Mouse (Mus musculus): ENCODE data around the gene Dus3l. TPM values are rescaled to one million over a fixed set of nuclear protein-coding genes. Genes with fewer than 3 reads are reported as not detected.

The Dus3l gene
- total RNA-seq, 2 experiments from 2014 or later: 17.9 to 28.6 TPM

DNA sequence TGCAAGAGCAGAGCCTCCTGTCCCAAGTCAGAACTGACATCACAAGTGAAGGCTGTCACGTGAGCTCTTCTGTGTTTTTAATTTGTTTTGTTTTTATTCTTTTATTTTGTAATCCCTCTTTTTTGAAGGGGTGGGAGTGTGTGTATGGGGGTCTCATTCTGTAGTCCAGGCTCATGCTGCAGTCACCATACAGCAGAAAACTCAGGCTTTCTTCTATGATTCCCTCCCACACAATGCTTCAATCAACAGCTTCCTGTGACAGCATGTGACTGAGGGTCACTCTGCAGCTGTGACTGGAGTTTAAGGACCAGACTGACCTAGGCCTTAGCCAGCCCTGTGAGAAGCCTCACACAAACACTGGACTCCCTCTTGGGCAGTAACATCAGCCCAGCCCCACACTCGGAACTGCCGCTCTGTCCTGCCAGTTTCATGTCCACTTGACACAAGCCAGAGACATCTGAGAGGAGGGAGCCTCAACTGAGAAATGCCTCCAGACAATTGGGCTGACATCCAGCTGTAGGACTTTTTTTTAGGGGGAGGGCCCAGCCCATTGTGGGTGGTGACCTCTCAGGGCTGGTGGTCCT, 14.3 kb downstream of the Dus3l start:
- no peak for ATAC-seq (replicated peaks; ENCODE audit: low FRiP score, low TSS enrichment, poor library complexity, severe bottlenecking)

DNA sequence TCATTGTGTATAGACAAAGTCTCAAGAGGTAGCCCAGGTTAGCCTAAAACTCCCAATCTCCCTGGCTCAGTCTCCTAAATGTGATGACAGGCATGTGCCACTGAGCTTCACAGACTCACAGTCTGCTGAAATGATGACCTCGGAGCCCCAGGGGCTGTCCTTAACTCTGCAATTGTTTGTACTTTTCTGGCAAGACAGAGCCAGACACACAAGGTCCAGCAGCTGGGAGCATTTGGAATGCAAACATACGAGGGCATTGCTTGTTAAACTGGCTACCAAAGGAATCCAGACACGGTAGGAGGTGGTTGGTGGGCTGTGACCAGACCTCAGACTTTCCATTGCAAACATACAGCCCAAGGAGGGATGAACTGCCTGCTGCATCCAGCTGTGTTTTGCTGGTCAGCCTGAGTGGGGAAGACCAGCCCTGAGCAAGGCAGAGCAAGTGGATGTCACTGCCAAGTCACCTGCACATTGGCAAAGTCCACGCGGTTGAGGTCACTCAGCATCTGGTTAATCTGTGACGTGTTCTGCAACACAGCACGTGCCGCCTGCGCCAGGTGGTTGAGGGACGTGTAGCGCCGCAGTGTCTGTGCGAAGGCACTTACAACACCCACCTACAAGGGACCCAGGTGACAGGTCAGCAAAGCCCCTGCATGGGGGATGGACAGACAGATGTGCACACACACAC, 15.9 kb downstream of the Dus3l start:
- no peak for ATAC-seq (replicated peaks; ENCODE audit: low FRiP score, low TSS enrichment, poor library complexity, severe bottlenecking)

DNA sequence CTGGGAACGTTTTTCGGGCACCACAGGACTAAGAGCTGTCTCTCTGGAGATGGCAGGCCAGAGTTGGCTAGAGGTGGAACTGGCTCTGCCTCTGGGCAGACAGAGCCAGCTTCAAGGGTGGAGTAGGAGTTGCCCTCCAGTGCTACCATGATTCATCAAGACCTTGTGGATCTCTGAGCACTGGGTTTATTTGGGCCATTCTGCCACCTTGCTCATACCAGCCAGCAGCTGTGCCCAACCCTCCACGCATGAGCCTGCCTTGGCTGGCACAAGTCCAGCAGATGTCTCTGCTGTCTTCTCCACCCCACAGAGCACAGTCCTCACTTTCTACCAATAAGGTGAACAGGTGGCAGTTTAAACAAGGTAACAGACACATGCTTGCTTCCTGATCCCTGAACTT, 24.3 kb downstream of the Dus3l start:
- 0 out of 2 replicates have a peak, but pooled peaks have one; percentile 23 for ATAC-seq (replicated peaks; ENCODE audit: low FRiP score, low TSS enrichment, poor library complexity, severe bottlenecking)

DNA sequence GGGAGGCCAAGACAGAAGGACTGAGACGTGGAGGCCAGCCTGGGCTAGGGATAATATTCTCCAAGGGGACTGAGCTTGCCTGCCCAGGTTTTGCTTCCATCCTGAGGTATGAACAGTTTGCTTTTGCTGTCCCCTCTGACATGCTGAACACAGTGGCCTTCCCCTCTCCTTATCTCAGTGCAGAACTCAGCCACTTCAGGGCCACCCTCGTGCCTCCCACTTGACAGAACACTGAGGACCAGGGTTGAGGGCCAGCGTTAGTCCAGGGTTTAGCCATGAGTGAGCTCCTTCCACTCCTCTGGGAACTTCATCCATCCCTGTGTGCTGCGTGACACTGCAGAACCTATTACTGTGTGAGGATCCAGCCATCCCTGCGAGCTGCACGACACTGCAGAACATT, 24.7 kb downstream of the Dus3l start:
- no peak for ATAC-seq (replicated peaks; ENCODE audit: low FRiP score, low TSS enrichment, poor library complexity, severe bottlenecking)

DNA sequence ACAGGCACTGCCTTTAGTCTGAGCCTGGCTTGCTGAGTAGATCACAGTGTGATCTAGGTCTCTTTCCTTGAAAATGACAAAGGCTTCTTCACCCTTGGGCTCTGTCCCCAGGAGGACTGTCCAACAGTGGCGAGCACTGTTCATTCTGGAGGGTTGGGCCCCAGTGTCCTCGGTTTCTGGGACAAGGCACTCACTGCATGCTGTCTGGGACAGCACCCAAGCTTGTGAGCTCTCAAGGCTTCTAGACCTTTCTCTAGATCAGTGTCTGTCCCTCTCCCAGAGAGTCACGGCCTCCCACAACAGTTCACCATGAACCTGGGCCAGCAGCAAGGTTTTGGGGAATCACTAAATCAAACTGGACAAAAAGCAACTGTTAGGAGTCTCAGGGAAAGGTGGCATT, 28.0 kb downstream of the Dus3l start:
- no peak for ATAC-seq (replicated peaks; ENCODE audit: low FRiP score, low TSS enrichment, poor library complexity, severe bottlenecking)

DNA sequence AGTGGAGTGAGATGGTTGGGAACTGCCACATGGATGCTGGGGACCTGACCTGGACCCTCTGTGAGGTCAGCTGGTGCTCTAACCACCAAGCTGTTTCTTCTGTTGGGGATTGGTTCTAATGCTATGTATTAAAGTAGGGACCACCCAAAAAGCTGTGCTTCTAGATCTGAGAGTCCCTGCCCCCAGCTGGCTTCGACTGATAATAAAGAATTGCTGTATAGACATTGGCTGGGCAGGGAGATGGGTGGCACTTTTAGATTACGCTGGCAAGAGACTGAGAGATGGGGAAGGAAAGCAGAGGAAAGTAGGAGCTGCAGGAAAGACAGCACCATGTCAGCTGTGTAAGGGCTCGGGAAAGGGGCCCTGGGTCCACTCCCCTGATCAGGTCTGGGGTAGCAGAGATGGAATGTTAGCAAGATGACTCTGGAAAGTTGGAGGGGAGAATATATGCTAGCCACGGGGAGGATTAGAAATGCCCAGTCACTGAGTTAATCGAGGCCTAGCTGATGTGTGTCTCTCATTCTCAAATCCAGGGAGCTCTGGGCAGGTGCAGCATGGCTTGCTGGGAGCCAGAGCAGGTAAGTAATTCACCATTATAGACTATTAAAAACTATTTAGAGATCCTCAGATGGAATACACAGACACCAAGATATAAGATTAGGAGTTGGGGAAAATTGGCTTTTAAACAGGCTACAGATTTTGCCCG, 29.2 kb downstream of the Dus3l start:
- ATAC-seq (replicated peaks; ENCODE audit: low FRiP score, low TSS enrichment, poor library complexity, severe bottlenecking): peak; percentile 82

DNA sequence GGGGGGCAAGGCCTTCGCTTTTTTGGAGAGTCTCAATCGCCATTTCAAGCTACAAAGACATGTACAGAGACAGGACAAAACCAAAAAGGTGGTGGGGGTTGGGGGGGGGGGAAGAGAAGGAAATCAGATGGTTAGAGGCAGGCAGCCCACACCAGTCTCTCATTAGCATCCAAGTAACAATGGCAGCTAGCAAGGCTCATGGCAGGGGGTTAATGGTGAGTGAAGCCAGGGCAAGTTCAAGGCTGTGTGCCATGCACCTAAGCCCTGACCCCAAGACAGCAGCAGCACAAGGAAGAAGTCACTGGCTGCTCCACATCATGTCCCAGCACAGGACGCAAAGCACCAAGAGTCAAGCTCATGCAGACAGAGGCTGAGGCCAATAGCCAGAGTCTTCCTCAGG, 34.7 kb downstream of the Dus3l start:
- no peak for ATAC-seq (replicated peaks; ENCODE audit: low FRiP score, low TSS enrichment, poor library complexity, severe bottlenecking)

DNA sequence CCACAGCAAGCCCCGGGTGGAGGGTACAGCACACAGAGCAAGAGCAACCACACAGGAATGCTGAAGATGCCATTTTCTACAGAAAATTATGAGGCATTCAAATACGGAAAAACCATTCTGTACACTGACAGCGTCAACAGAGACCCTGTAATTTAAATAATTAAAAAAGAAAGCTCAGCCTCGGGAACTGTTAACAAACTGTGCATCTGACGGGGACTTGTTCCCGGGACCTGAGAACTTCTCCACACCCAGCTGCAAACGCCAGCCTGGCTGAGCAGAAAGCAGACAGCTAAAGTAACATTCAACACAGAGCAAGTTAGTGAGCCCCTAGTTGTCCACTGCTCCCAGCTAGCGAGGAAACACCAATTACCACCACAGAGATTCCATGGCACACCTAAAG, 37.5 kb downstream of the Dus3l start:
- no peak for ATAC-seq (replicated peaks; ENCODE audit: low FRiP score, low TSS enrichment, poor library complexity, severe bottlenecking)

DNA sequence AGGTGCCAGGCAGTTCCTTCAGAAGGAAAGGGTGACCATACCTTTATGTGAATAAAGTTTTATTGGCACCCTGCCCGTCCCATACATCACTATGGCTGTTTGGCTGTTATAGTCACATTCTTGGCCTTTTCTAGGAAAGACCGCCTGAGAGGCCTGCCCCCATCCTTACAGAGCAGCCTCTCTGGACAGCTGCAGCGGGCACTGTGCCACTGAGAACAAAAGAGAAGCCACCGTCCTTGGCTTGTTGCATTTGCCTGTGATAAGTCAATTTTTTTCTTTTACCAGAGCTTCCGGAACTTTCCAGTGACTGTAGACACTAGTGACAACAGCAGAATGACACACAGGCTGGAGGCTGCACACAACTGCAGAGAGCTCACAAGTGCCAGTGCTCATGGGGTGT, 40.4 kb downstream of the Dus3l start:
- ATAC-seq (replicated peaks; ENCODE audit: low FRiP score, low TSS enrichment, poor library complexity, severe bottlenecking): no peak

DNA sequence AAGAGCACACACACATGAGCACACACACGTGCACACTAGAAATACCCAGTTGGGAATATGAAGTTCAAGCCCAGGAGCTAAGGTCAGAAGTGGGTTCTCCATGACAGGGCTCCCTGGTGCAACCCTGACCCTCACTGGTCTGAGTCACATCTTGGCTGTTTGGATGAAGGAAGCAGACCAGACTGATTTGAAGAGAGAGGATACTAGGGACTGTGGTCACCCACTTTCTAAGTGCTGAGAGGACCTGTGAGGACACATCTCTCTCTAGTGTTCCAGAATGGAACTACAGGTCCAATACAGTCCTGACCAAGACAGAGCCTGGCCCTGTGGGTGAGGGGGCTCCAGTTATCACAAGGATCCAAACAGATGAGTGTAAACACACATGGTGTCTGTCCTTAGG, 41.2 kb downstream of the Dus3l start:
- ATAC-seq (replicated peaks; ENCODE audit: low FRiP score, low TSS enrichment, poor library complexity, severe bottlenecking): no peak

DNA sequence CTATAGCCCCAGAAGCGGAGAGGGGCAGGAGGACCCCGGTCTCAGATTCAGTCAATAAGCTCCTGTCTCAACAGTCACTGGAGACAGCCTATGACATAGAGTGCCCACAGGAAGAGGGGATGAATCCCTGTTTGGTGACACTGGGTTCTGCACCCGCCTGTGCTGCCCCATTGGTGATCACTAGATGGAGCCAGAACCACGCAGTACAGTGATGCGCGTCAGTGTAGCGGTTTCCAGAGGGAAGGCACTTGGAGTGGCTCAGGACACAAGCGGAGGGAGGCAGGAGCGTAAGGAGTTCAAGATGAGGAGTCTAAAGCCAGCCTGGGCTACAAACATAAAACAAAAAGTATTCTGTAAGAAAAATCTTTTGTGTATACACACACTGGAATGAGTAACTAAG, 44.0 kb downstream of the Dus3l start:
- peak; percentile 65 for ATAC-seq (replicated peaks; ENCODE audit: low FRiP score, low TSS enrichment, poor library complexity, severe bottlenecking)

DNA sequence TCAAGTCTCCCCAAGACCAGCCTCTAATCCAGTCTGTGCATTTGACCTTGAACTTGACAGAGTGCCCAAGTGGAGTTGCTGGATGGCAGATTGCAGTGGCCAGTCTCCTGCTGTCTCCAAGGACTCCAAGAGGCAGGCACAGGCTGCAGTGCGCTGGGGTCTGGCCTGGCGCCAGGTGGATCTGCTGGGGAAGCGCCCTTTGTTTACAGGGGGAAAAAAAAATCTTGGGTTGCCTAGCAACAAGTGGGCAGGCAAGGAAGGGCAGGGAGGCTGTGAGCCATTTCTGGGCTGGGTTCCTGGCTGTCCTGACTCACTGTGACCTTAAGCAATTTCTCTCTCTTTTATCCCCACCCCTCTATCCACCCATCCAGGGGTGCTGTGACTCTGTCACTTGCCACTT, 45.7 kb downstream of the Dus3l start:
- ATAC-seq (replicated peaks; ENCODE audit: low FRiP score, low TSS enrichment, poor library complexity, severe bottlenecking): peak; percentile 53

DNA sequence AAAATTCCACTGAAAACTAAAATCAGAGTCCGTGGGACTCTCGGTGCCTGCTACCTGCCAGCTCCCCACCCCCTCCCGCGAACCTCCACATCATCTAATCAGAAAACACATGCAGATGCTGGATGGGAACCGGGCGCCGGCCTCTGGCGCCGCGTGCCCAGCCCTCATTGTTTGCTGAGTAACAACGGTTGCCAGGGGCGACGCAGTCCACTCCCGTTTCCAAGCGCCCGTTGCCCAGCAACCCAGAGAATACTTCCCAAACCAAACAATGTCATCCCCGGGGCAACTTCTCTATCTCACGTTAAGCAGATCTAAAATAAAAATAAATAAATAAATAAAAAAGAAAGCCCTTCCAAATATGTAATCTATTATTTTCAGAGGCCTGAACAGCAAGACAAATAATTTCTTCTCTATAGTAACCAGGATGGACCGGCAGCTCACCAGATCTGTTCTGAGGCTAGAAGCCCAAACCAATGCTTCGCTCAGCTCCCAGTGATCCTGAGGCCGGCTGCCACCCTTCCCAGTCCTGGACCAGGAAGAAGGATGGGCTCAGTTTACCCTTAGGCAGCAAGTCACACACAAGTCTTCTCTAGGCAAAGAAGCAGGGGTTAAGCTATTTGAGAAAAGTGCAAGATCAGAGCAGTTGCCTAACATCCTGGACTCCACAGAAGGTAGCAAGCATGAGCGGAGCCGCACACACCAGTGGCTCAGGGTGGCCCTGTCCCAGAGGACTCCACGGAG, 49.9 kb downstream of the Dus3l start:
- ATAC-seq (replicated peaks; ENCODE audit: low FRiP score, low TSS enrichment, poor library complexity, severe bottlenecking): peak; percentile 58

DNA sequence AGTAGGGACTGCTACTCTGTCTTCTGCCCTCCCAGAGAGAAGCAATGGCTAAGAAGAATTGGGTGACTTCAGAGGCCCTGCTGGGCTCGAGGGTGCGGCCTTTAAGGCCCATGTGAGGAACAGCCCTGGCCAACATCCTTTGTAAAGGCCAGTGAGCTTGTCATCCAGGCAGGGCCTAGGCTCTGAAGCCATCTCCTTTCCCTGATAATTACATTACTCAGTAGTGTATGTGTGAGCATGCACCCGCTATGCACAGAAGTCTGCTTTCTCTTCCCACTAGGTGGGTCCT, 50.4 kb downstream of the Dus3l start:
- ATAC-seq (replicated peaks; ENCODE audit: low FRiP score, low TSS enrichment, poor library complexity, severe bottlenecking): no peak

DNA sequence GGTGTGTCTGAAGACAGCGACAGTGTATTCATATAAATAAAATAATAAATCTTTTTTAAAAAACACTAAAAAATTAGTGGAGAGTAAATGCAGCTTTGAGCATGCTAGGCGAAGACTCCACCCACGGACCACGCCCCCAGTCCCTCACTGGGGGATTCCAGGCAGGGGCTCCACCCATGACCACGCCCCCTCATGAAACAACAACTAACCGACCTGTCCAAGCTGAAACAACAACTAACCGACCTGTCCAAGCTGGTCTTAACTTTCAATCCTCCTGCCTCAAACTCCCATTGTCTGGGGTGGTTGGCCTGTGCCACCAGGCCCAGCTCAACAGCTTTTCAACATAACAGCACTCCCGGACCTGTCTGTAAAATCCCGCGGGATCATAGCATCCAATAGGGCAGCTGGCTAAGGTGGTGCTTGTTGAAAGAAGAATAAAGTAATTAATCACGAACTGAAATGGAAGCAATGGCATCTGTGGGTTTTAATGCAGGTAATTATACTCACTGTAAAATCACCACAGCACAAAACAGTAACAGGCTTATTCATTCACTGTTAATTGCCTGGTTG, 53.6 kb downstream of the Dus3l start:
- peak; percentile 48; the same call in 1 of the 2 replicates for ATAC-seq (replicated peaks; ENCODE audit: low FRiP score, low TSS enrichment, poor library complexity, severe bottlenecking)

DNA sequence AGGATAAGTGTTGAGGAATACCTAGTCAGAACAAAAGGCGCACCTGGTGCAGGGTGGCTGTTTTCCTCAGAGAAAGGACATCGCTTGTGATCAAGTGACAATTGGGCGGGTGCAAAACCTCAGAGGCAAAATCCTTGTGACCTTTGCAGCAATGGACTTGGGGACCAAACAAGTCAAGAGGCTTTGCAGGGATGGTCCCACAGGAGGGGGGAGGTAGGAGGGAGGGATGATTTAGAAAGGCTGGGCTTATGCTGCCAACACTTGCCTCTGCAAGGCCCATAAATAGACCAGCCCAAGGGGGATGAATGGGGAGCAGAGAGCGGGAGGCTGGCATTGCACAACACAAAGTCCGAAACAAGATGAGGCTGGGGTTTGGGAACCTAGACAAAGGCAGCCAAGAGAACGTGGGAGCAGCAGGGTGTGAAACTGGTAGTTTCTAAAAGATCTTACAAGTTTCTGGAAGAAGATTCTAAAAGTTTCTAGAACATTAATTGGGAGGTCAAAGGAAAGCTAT, 54.5 kb downstream of the Dus3l start:
- no peak for ATAC-seq (replicated peaks; ENCODE audit: low FRiP score, low TSS enrichment, poor library complexity, severe bottlenecking)

All from megakaryocyte-erythroid progenitor cell, adult 5-6 weeks (primary cell).